Mouse (Mus musculus) lung, postnatal 14 days (tissue): Measurements from ENCODE around the gene Gm14435.
"Not testable (repeated sequence)": the region's sequence is repeated elsewhere in the genome, so short reads cannot be mapped to it uniquely, and the experiment has no call there.

ENCODE experiments used
- DNase-seq: peaks from one replicate; pipeline ENCODE4 v3.0.0; 2021

The Gm14435 gene

DNA sequence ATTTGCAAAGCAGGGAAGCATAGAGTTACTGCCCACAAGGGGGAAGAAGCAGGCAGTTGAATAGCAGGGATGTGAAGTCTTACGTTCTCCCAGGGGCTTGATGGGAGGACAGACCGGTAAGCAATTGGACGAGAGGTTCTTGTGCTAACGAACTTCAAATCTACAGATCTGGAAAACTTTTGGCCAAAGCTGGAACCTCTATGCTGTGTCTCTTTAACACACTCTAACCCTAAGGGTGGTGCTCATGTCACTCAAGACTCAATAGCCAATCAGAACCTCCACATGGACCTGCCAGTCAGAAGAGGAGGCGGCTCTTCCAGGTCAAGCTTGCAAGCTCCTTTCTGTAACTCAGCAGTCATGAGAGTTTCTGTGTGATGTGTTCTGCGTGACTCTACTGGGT, at the start of gene Gm14435:
Gm14435 (plus strand) TSS at position 301 of the 400 bp plus-strand sequence.
- DNase-seq, result not testable (repeated sequence)
